8 mouse cellular contexts compared by ENCODE assay signal in the genomic region with DNA sequence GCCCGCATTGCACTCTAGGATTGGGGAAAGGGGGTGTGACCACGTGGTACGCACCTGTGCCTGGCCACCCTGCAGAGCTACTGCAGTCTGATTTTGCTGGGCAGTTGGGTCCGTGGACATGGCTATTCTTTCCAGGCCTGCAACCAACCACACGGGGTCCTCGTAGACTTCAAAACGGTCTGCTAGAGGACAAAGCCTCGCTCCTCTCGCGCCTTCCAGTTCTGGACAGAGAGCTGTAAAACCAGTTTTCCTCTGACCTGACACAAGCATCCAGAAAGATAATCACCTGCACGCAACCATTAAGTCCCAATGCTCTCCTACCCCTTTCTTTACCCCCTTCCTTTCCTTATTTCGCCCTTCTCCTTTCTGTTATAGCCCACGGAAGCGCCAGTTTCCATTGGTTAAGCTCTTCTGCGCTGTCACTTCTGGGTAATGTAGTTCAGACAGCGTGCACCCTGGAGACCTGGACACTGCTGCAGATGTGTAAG. TPM values are rescaled to one million over a fixed set of nuclear protein-coding genes. Genes with fewer than 3 reads are reported as not detected.
A peak's percentile ranks its signal among the peaks of the same experiment; 100 is the strongest.
DNase-seq lines count a peak whose midpoint lies in the region; ATAC-seq lines count a peak whose summit lies in the region.

A gene (minus strand): TSS at position 377 of the 488 bp plus-strand sequence.

- peak; percentile 86; the same call in 1 of the 2 replicates for ATAC-seq in embryonic facial prominence, embryonic 13.5 days (ENCODE audit: insufficient number of reproducible peaks, insufficient read depth, low FRiP score, low TSS enrichment, low read depth)
- ATAC-seq in heart, embryonic 12.5 days (ENCODE audit: insufficient number of reproducible peaks, low FRiP score), result peak; percentile 90
- peak; percentile 98 for ATAC-seq in kidney, embryonic 16.5 days (ENCODE audit: low FRiP score, low TSS enrichment)
- peak; percentile 84; the same call in 1 of the 2 replicates for ATAC-seq in limb, embryonic 15.5 days (ENCODE audit: insufficient number of reproducible peaks, low FRiP score, low TSS enrichment, low read depth)
- ATAC-seq in midbrain, embryonic 16.5 days, result peak; percentile 99
- peak; percentile 95 for ATAC-seq in stomach, embryonic 14.5 days (ENCODE audit: insufficient number of reproducible peaks, insufficient read depth, low FRiP score, low read depth)

- H3K27me3 ChIP-seq in embryonic facial prominence, embryonic 13.5 days, result no peaks in the 10 kb centered on the region
- H3K27me3 ChIP-seq in heart, embryonic 12.5 days (replicated peaks), result no peaks in the 10 kb centered on the region
- no peaks in the 10 kb centered on the region for H3K27me3 ChIP-seq in kidney, embryonic 16.5 days (ENCODE audit: insufficient read depth, low read length)
- H3K27me3 ChIP-seq in limb, embryonic 15.5 days, result no peaks in the 10 kb centered on the region
- no peaks in the 10 kb centered on the region for H3K27me3 ChIP-seq in midbrain, embryonic 16.5 days (ENCODE audit: control insufficient read depth, insufficient read depth, low read depth, low read length)
- H3K27me3 ChIP-seq in stomach, embryonic 14.5 days (ENCODE audit: control insufficient read depth, insufficient read depth, low read length), result no peaks in the 10 kb centered on the region

- no peak within 1 kb of the TSS for H3K27ac ChIP-seq in embryonic facial prominence, embryonic 13.5 days
- no peak within 1 kb of the TSS for H3K27ac ChIP-seq in heart, embryonic 12.5 days (ENCODE audit: poor library complexity, severe bottlenecking)
- H3K27ac ChIP-seq in kidney, embryonic 16.5 days (ENCODE audit: low read length), result no peak within 1 kb of the TSS
- 0 out of 2 replicates have a peak within 1 kb of the TSS, but pooled peaks have one; percentile 11 for H3K27ac ChIP-seq in limb, embryonic 15.5 days
- H3K27ac ChIP-seq in midbrain, embryonic 16.5 days (ENCODE audit: low read length), result peak within 1 kb of the TSS; percentile 89
- no peak within 1 kb of the TSS for H3K27ac ChIP-seq in stomach, embryonic 14.5 days (ENCODE audit: low read length)

- H3K9me3 ChIP-seq in embryonic facial prominence, embryonic 13.5 days, result no peaks in the 10 kb centered on the region
- no peaks in the 10 kb centered on the region for H3K9me3 ChIP-seq in heart, embryonic 12.5 days (replicated peaks)
- no peaks in the 10 kb centered on the region for H3K9me3 ChIP-seq in kidney, embryonic 16.5 days (ENCODE audit: low read length)
- H3K9me3 ChIP-seq in limb, embryonic 15.5 days, result no peaks in the 10 kb centered on the region
- H3K9me3 ChIP-seq in midbrain, embryonic 16.5 days (replicated peaks; ENCODE audit: control insufficient read depth, low read length, poor library complexity, severe bottlenecking), result peaks cover 5% of the 10 kb centered on the region; the same call in 1 of the 2 replicates
- H3K9me3 ChIP-seq in stomach, embryonic 14.5 days (ENCODE audit: control insufficient read depth, low read depth, low read length), result no peaks in the 10 kb centered on the region

- no peaks in the 10 kb centered on the region for H3K4me1 ChIP-seq in embryonic facial prominence, embryonic 13.5 days
- 0 out of 2 replicates have a peak, but pooled peaks cover 2% of the 10 kb centered on the region for H3K4me1 ChIP-seq in heart, embryonic 12.5 days (replicated peaks)
- H3K4me1 ChIP-seq in kidney, embryonic 16.5 days (ENCODE audit: insufficient read depth, low read length), result no peaks in the 10 kb centered on the region
- peaks cover 5% of the 10 kb centered on the region for H3K4me1 ChIP-seq in limb, embryonic 15.5 days
- peaks cover 12% of the 10 kb centered on the region for H3K4me1 ChIP-seq in midbrain, embryonic 16.5 days (ENCODE audit: control insufficient read depth, insufficient read depth, low read length)
- no peaks in the 10 kb centered on the region for H3K4me1 ChIP-seq in stomach, embryonic 14.5 days (ENCODE audit: control insufficient read depth, insufficient read depth, low read length)

- WGBS in embryonic facial prominence, embryonic 13.5 days, result 4% methylated on average over 16 of the region's 16 CpGs
- 8% methylated on average over 16 of the region's 16 CpGs for WGBS in heart, embryonic 12.5 days
- 4% methylated on average over 16 of the region's 16 CpGs for WGBS in kidney, embryonic 16.5 days
- 7% methylated on average over 16 of the region's 16 CpGs for WGBS in limb, embryonic 15.5 days
- WGBS in midbrain, embryonic 16.5 days, result 4% methylated on average over 16 of the region's 16 CpGs
- WGBS in stomach, embryonic 14.5 days, result 7% methylated on average over 16 of the region's 16 CpGs

- peak within 1 kb of the TSS; percentile 74 for H3K9ac ChIP-seq in embryonic facial prominence, embryonic 13.5 days
- H3K9ac ChIP-seq in heart, embryonic 12.5 days, result peak within 1 kb of the TSS; percentile 65
- peak within 1 kb of the TSS; percentile 76 for H3K9ac ChIP-seq in kidney, embryonic 16.5 days (replicated peaks; ENCODE audit: low read length)
- peak within 1 kb of the TSS; percentile 44; the same call in 1 of the 2 replicates for H3K9ac ChIP-seq in limb, embryonic 15.5 days
- peak within 1 kb of the TSS; percentile 80 for H3K9ac ChIP-seq in midbrain, embryonic 16.5 days (ENCODE audit: low read depth, low read length)
- peak within 1 kb of the TSS; percentile 28; the same call in 1 of the 2 replicates for H3K9ac ChIP-seq in stomach, embryonic 14.5 days (replicated peaks; ENCODE audit: low read depth, low read length)

- H3K4me3 ChIP-seq in embryonic facial prominence, embryonic 13.5 days, result peak within 1 kb of the TSS; percentile 54
- H3K4me3 ChIP-seq in heart, embryonic 12.5 days, result peak within 1 kb of the TSS; percentile 51
- H3K4me3 ChIP-seq in kidney, embryonic 16.5 days (ENCODE audit: low read length), result peak within 1 kb of the TSS; percentile 61
- H3K4me3 ChIP-seq in limb, embryonic 15.5 days, result peak within 1 kb of the TSS; percentile 55
- peak within 1 kb of the TSS; percentile 62 for H3K4me3 ChIP-seq in midbrain, embryonic 16.5 days (ENCODE audit: low read depth, low read length)
- H3K4me3 ChIP-seq in stomach, embryonic 14.5 days (ENCODE audit: low read depth, low read length), result peak within 1 kb of the TSS; percentile 41

- peaks cover 8% of the 10 kb centered on the region; the same call in 1 of the 2 replicates for H3K36me3 ChIP-seq in embryonic facial prominence, embryonic 13.5 days
- 0 out of 2 replicates have a peak, but pooled peaks cover 4% of the 10 kb centered on the region for H3K36me3 ChIP-seq in heart, embryonic 12.5 days
- peaks cover 3% of the 10 kb centered on the region; the same call in 1 of the 2 replicates for H3K36me3 ChIP-seq in kidney, embryonic 16.5 days (ENCODE audit: insufficient read depth, low read length)
- 0 out of 2 replicates have a peak, but pooled peaks cover 3% of the 10 kb centered on the region for H3K36me3 ChIP-seq in limb, embryonic 15.5 days
- peaks cover 24% of the 10 kb centered on the region for H3K36me3 ChIP-seq in midbrain, embryonic 16.5 days (ENCODE audit: control insufficient read depth, insufficient read depth, low read length)
- no peaks in the 10 kb centered on the region for H3K36me3 ChIP-seq in stomach, embryonic 14.5 days (ENCODE audit: control insufficient read depth, insufficient read depth, low read length)

- peak; percentile 20 for DNase-seq in 416B (ENCODE audit: low read depth)
- peak; percentile 55 for DNase-seq in adrenal gland, postnatal 25 days

- H3K4me2 ChIP-seq in embryonic facial prominence, embryonic 13.5 days, result peak within 1 kb of the TSS; percentile 71
- H3K4me2 ChIP-seq in heart, embryonic 12.5 days, result peak within 1 kb of the TSS; percentile 64
- peak within 1 kb of the TSS; percentile 53 for H3K4me2 ChIP-seq in kidney, embryonic 16.5 days (replicated peaks; ENCODE audit: low read depth, low read length)
- H3K4me2 ChIP-seq in limb, embryonic 15.5 days, result peak within 1 kb of the TSS; percentile 59
- H3K4me2 ChIP-seq in midbrain, embryonic 16.5 days (ENCODE audit: low read length), result peak within 1 kb of the TSS; percentile 74
- peak within 1 kb of the TSS; percentile 50 for H3K4me2 ChIP-seq in stomach, embryonic 14.5 days (replicated peaks; ENCODE audit: low read depth, low read length)

RNA-seq across cellular contexts. Expression of the gene that starts here (rescaled TPM):
- 1.7 and 1.9 TPM in 2 replicates for total RNA-seq in adrenal gland, postnatal 25 days (2021)
- polyA plus RNA-seq in embryonic facial prominence, embryonic 13.5 days (2015; fragmentation: Nextera tagmentation; extraction: Ambion mirVana), result 2.2 and 3.5 TPM in 2 replicates
- 0.99 and 1.1 TPM in 2 replicates for polyA plus RNA-seq in heart, embryonic 12.5 days (2016; fragmentation: Nextera tagmentation; extraction: Ambion mirVana)
- polyA plus RNA-seq in kidney, embryonic 16.5 days (2015; fragmentation: Nextera tagmentation; extraction: Ambion mirVana), result 2.0 and 2.7 TPM in 2 replicates
- polyA plus RNA-seq in limb, embryonic 15.5 days (2015; fragmentation: Nextera tagmentation; extraction: Ambion mirVana), result 2.0 and 2.5 TPM in 2 replicates
- 17.5 and 18.2 TPM in 2 replicates for polyA plus RNA-seq in midbrain, embryonic 16.5 days (2015; fragmentation: Nextera tagmentation; extraction: Ambion mirVana)
- 1.8 and 2.6 TPM in 2 replicates for polyA plus RNA-seq in stomach, embryonic 14.5 days (2014; fragmentation: Nextera tagmentation; extraction: Ambion mirVana)

Comparison
In these comparisons a context has a peak if more than half of its experiments do, and no peak if none do; other contexts are left out.
1. H3K27ac ChIP-seq: peak in limb, embryonic 15.5 days (single experiment) and midbrain, embryonic 16.5 days (single experiment); none in embryonic facial prominence, embryonic 13.5 days (single experiment), heart, embryonic 12.5 days (single experiment), kidney, embryonic 16.5 days (single experiment) and stomach, embryonic 14.5 days (single experiment).
2. H3K9ac ChIP-seq: peak in every context shown above with its lines; median percentile 80 in midbrain, embryonic 16.5 days; 76 in kidney, embryonic 16.5 days; 74 in embryonic facial prominence, embryonic 13.5 days; 65 in heart, embryonic 12.5 days; 44 in limb, embryonic 15.5 days; 28 in stomach, embryonic 14.5 days.
3. Peak in every context shown above with its lines, with median percentiles within 50 percentile points of each other: ATAC-seq, H3K4me2 ChIP-seq and H3K4me3 ChIP-seq.